Mouse (Mus musculus) liver, adult 2 months (tissue): Measurements from ENCODE around the gene Abcb10.

ENCODE experiments used
- CTCF ChIP-seq: fragments of 200-500 bp; IDR thresholded peaks from 2 replicates; pipeline ENCODE4 v1.5.1; 2011; ENCODE audit warnings: low read depth, low read length, control low read depth
- POLR2A ChIP-seq: fragments of 200-500 bp; IDR thresholded peaks from 2 replicates; pipeline ENCODE4 v1.6.1; 2011; ENCODE audit warnings: low read length, control low read depth; ENCODE audit not compliant: insufficient read depth; ENCODE audit errors: extremely low read depth

DNA sequence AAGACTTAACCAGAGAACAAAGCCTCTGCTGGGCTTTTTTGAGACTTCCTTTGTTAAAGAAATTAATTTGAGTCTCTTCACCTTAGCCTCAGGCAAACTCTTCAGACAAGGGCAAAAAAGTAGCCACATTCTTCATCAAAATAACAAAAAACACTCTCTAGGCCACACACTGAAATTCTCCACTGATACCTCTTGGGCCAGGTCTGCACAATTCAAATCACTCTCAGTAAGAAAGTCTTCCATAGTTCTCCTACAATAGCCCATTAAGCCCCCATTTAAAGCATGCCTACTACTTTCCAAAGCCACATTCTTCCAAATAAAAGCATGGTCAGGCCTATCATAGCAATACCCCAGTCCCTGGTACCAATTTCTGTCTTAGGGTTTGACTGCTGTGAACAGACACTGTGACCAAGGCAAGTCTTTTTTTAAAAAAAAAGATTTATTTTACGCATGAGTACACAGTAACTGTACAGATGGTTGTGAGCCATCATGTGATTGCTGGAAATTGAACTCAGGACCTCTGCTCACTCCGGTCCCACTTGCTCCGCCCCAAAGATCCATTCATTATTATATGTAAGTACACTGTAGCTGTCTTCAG, 29.2 kb upstream of the Abcb10 start:
- no peak for TF ChIP-seq POLR2A
- TF ChIP-seq CTCF: no peak
